In the genomic region with DNA sequence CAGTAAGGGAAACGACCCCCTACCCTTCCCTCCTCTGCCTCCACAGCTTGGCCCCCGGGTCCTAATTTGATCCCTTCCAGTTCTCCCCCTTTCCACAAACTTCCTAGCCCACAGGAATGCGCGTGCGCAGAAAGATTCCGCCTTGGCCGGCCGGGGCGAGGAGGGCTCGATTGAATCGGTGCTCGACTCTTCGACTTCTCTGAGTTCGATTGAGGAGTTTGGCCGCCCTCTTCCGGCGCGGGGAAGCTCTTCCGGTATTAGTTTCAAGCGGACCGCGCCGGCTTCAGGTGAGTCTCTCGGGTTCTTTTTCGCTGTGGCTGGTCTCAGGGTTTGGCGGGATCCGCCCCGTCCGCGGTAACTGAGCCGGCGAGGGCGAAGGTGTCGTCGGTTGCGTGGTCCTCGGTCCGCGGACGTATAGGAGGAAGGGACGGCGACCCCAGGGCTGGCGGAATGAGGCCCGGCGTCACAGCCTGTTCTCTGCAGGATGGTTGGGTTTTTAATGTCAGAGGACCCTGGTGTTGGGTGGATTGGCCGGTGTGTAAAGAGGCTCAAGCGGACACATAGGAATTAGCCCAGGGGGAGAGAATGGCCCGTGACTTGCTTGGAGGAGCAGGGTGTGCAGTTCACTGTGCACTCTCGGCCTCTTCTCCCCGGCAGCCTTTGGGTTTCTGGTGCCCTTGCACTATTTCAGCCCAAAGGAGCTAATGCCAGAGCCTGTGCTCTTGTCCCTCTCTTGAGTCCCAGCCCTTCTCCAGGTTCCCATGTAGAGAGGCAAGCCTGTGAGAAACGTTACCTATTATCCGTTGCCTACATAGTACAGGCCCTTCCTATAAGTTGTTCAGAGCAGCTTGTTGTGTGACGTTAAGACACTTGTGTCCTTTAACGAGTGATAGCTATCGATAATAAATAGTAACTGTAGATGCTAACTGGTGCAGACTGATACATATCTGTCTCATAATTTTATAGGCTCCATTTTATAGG, we compare ENCODE assay signal across 8 mouse cellular contexts. TPM values are rescaled to one million over a fixed set of nuclear protein-coding genes. Genes with fewer than 3 reads are reported as not detected.
DNase-seq lines count a peak whose midpoint lies in the region; ATAC-seq and TF ChIP-seq lines count a peak whose summit lies in the region.

A gene (plus strand): TSS at position 228 of the 981 bp plus-strand sequence.

- peak within 1 kb of the TSS; percentile 74 for H3ac ChIP-seq in myocyte (ENCODE audit: control insufficient read depth, insufficient read length)

- peak; percentile 88 for ATAC-seq in heart, embryonic 11.5 days (replicated peaks; ENCODE audit: insufficient number of reproducible peaks, low FRiP score, low TSS enrichment)
- peak; percentile 94 for ATAC-seq in kidney, embryonic 16.5 days (ENCODE audit: low FRiP score, low TSS enrichment)

- peak within 1 kb of the TSS; percentile 91 for H3K4me3 ChIP-seq in bone marrow macrophage, adult 2 months (ENCODE audit: insufficient read depth, low read length)
- H3K4me3 ChIP-seq in embryonic fibroblast, embryonic 13.5 days (ENCODE audit: insufficient read depth, low read length), result peak within 1 kb of the TSS; percentile 100
- H3K4me3 ChIP-seq in heart, embryonic 11.5 days (ENCODE audit: low read depth, low read length), result peak within 1 kb of the TSS; percentile 92
- H3K4me3 ChIP-seq in kidney, embryonic 16.5 days (ENCODE audit: low read length), result peak within 1 kb of the TSS; percentile 96
- H3K4me3 ChIP-seq in liver, adult 2 months (ENCODE audit: insufficient read depth, low read depth, low read length), result peak within 1 kb of the TSS; percentile 97
- peak within 1 kb of the TSS; percentile 80 for H3K4me3 ChIP-seq in myocyte

- no peak for TF ChIP-seq POLR2A in bone marrow macrophage, adult 2 months (IDR thresholded peaks at IDR 0.05; ENCODE audit: borderline replicate concordance, low read depth, low read length)
- peak; percentile 53 for TF ChIP-seq POLR2A in embryonic fibroblast, embryonic 13.5 days (IDR thresholded peaks at IDR 0.05; ENCODE audit: low read depth, low read length)
- 0 out of 2 replicates have a peak, but pooled peaks have one; percentile 38 for TF ChIP-seq POLR2A in liver, adult 2 months (IDR thresholded peaks at IDR 0.05; ENCODE audit: extremely low read depth, insufficient read depth, low read length)
- TF ChIP-seq POLR2A in myocyte (IDR thresholded peaks at IDR 0.05; ENCODE audit: insufficient read length, low read depth), result peak; percentile 27

- H3K9me3 ChIP-seq in heart, embryonic 11.5 days (replicated peaks; ENCODE audit: control insufficient read depth, low read length), result no peaks in the 10 kb centered on the region
- H3K9me3 ChIP-seq in kidney, embryonic 16.5 days (ENCODE audit: low read length), result no peaks in the 10 kb centered on the region

- 0 out of 2 replicates have a peak, but pooled peaks cover 3% of the 10 kb centered on the region for H3K36me3 ChIP-seq in heart, embryonic 11.5 days (ENCODE audit: control insufficient read depth, insufficient read depth, low read length)
- peaks cover 22% of the 10 kb centered on the region; the same call in 1 of the 2 replicates for H3K36me3 ChIP-seq in kidney, embryonic 16.5 days (ENCODE audit: insufficient read depth, low read length)
- peaks cover 24% of the 10 kb centered on the region for H3K36me3 ChIP-seq in liver, adult 2 months (ENCODE audit: control insufficient read depth, insufficient read depth, low read length)
- H3K36me3 ChIP-seq in myocyte (ENCODE audit: control insufficient read depth, insufficient read depth), result peaks cover 13% of the 10 kb centered on the region
- peaks cover 2% of the 10 kb centered on the region; the same call in 1 of the 2 replicates for H3K36me3 ChIP-seq in splenic B cell, adult 2 months (ENCODE audit: control insufficient read depth, insufficient read depth, low read length, poor library complexity, severe bottlenecking)

- DNase-seq in A20 (ENCODE audit: low read depth, low spot score), result peak; percentile 90
- peak; percentile 81 for DNase-seq in liver, adult 2 months (ENCODE audit: extremely low read depth, low read depth, low spot score)
- DNase-seq in splenic B cell, adult 2 months (ENCODE audit: low read depth, low spot score), result peak; percentile 88

- peak within 1 kb of the TSS; percentile 87 for H3K9ac ChIP-seq in heart, embryonic 11.5 days (ENCODE audit: low read depth, low read length)
- peak within 1 kb of the TSS; percentile 91 for H3K9ac ChIP-seq in kidney, embryonic 16.5 days (replicated peaks; ENCODE audit: low read length)
- peak within 1 kb of the TSS; percentile 94 for H3K9ac ChIP-seq in liver, adult 2 months (ENCODE audit: low read depth, low read length)

- TF ChIP-seq CTCF in bone marrow macrophage, adult 2 months (IDR thresholded peaks at IDR 0.05; ENCODE audit: low read depth, low read length), result no peak
- TF ChIP-seq CTCF in embryonic fibroblast, embryonic 13.5 days (IDR thresholded peaks at IDR 0.05; ENCODE audit: borderline replicate concordance, insufficient read depth, low read length), result no peak
- no peak for TF ChIP-seq CTCF in liver, adult 2 months (IDR thresholded peaks at IDR 0.05; ENCODE audit: low read depth, low read length)

- H3K27ac ChIP-seq in bone marrow macrophage, adult 2 months (ENCODE audit: insufficient read depth, low read depth, low read length), result peak within 1 kb of the TSS; percentile 59
- H3K27ac ChIP-seq in embryonic fibroblast, embryonic 13.5 days (ENCODE audit: insufficient read depth, low read length), result no peak within 1 kb of the TSS
- no peak within 1 kb of the TSS for H3K27ac ChIP-seq in heart, embryonic 11.5 days (ENCODE audit: low read depth, low read length)
- H3K27ac ChIP-seq in kidney, embryonic 16.5 days (ENCODE audit: low read length), result peak within 1 kb of the TSS; percentile 68; the same call in 1 of the 2 replicates
- peak within 1 kb of the TSS; percentile 40 for H3K27ac ChIP-seq in liver, adult 2 months (replicated peaks; ENCODE audit: insufficient read depth, low read depth, low read length)

- H3K27me3 ChIP-seq in heart, embryonic 11.5 days (ENCODE audit: control insufficient read depth, insufficient read depth, low read length), result no peaks in the 10 kb centered on the region
- H3K27me3 ChIP-seq in kidney, embryonic 16.5 days (ENCODE audit: insufficient read depth, low read length), result no peaks in the 10 kb centered on the region; the same call in 1 of the 2 replicates
- no peaks in the 10 kb centered on the region for H3K27me3 ChIP-seq in liver, adult 2 months (ENCODE audit: control insufficient read depth, insufficient read depth, low read length)
- no peaks in the 10 kb centered on the region for H3K27me3 ChIP-seq in myocyte (ENCODE audit: control insufficient read depth, insufficient read depth, insufficient read length)
- no peaks in the 10 kb centered on the region for H3K27me3 ChIP-seq in splenic B cell, adult 2 months (ENCODE audit: control insufficient read depth, insufficient read depth, low read length, poor library complexity, severe bottlenecking)

- H3K4me1 ChIP-seq in bone marrow macrophage, adult 2 months (ENCODE audit: control insufficient read depth, insufficient read depth, low read length), result peaks cover 10% of the 10 kb centered on the region; the same call in 1 of the 2 replicates
- peaks cover 3% of the 10 kb centered on the region; the same call in 1 of the 2 replicates for H3K4me1 ChIP-seq in embryonic fibroblast, embryonic 13.5 days (ENCODE audit: control insufficient read depth, insufficient read depth, low read length)
- H3K4me1 ChIP-seq in heart, embryonic 11.5 days (ENCODE audit: control insufficient read depth, insufficient read depth, low read length), result 0 out of 2 replicates have a peak, but pooled peaks cover 3% of the 10 kb centered on the region
- H3K4me1 ChIP-seq in kidney, embryonic 16.5 days (ENCODE audit: insufficient read depth, low read length), result peaks cover 4% of the 10 kb centered on the region; the same call in 1 of the 2 replicates
- H3K4me1 ChIP-seq in liver, adult 2 months (ENCODE audit: control insufficient read depth, insufficient read depth, low read length), result peaks cover 6% of the 10 kb centered on the region; the same call in 1 of the 2 replicates

- peak within 1 kb of the TSS; percentile 71 for H3K4me2 ChIP-seq in heart, embryonic 11.5 days
- peak within 1 kb of the TSS; percentile 86 for H3K4me2 ChIP-seq in kidney, embryonic 16.5 days (replicated peaks; ENCODE audit: low read depth, low read length)
- H3K4me2 ChIP-seq in myocyte (ENCODE audit: low read depth), result peak within 1 kb of the TSS; percentile 73

- H3K79me2 ChIP-seq in liver, adult 2 months (ENCODE audit: control insufficient read depth, insufficient read depth, low read length), result peaks cover 2% of the 10 kb centered on the region; the same call in 1 of the 2 replicates
- peaks cover 18% of the 10 kb centered on the region for H3K79me2 ChIP-seq in myocyte (ENCODE audit: control insufficient read depth, insufficient read depth)

- under 1% methylated on average over 55 of the region's 55 CpGs for WGBS in heart, embryonic 11.5 days (ENCODE audit: insufficient replicate concordance)
- WGBS in kidney, embryonic 16.5 days, result under 1% methylated on average over 55 of the region's 55 CpGs
- under 1% methylated on average over 55 of the region's 55 CpGs for WGBS in liver, adult 2 months

TF ChIP-seq in myocyte, 11 proteins besides CTCF, POLR2A, EP300 and RAD21:
- TF ChIP-seq E2F4 (IDR thresholded peaks at IDR 0.05; ENCODE audit: insufficient read depth) (peak; percentile 68), REST (IDR thresholded peaks at IDR 0.05; ENCODE audit: insufficient read depth, insufficient read length) (no peak), CEBPB (IDR thresholded peaks at IDR 0.05; ENCODE audit: insufficient read depth, poor library complexity, severe bottlenecking) (no peak), POLR2AphosphoS2 (IDR thresholded peaks at IDR 0.05; ENCODE audit: insufficient read length, low read depth) (no peak), SRF (IDR thresholded peaks at IDR 0.05; ENCODE audit: control insufficient read depth, insufficient read length, low read depth) (peak; percentile 79), MYOG (IDR thresholded peaks at IDR 0.05; ENCODE audit: control insufficient read depth in 1 of 3, insufficient read depth in 1 of 3, insufficient read length in 2 of 3, low read depth in 2 of 3) (no peak), USF1 (IDR thresholded peaks at IDR 0.05; ENCODE audit: low read depth) (no peak), TCF3 (IDR thresholded peaks at IDR 0.05; ENCODE audit: insufficient read length, low read depth) (no peak)

RNA-seq across cellular contexts. Expression of the gene that starts here (rescaled TPM):
- polyA plus RNA-seq in bone marrow macrophage, adult 2 months (2012; ENCODE audit: insufficient read depth, insufficient read length, missing spikeins), result 124 and 140 TPM in 2 replicates
- 72.4 and 90.1 TPM in 2 replicates for polyA plus RNA-seq in embryonic fibroblast, embryonic 13.5 days (2011; ENCODE audit: insufficient read length, low read depth, missing spikeins)
- polyA plus RNA-seq in heart, embryonic 11.5 days (2014; fragmentation: Nextera tagmentation; extraction: Ambion mirVana), result 63.8 and 65.1 TPM in 2 replicates
- polyA plus RNA-seq in kidney, embryonic 16.5 days (2015; fragmentation: Nextera tagmentation; extraction: Ambion mirVana), result 64.1 and 69.2 TPM in 2 replicates
- 11.9 and 14.2 TPM in 2 replicates for total RNA-seq in liver, adult 2 months (2014; rRNA removed)
- polyA plus RNA-seq in liver, adult 2 months (2012; rRNA removed), result 1.4 and 1.5 TPM in 2 replicates
- polyA plus RNA-seq in myocyte (2012; fragmentation: generic; extraction: Trizol), result 21.0 TPM

Comparison
In these comparisons a context has a peak if more than half of its experiments do, and no peak if none do; other contexts are left out.
1. H3K27ac ChIP-seq: peak in bone marrow macrophage, adult 2 months (single experiment), kidney, embryonic 16.5 days (single experiment) and liver, adult 2 months (single experiment); none in embryonic fibroblast, embryonic 13.5 days (single experiment) and heart, embryonic 11.5 days (single experiment).
2. Peak in every context shown above with its lines, with median percentiles within 50 percentile points of each other: DNase-seq, H3K4me3 ChIP-seq, H3K4me2 ChIP-seq and H3K9ac ChIP-seq.